8 mouse cellular contexts compared by ENCODE assay signal in the genomic region with DNA sequence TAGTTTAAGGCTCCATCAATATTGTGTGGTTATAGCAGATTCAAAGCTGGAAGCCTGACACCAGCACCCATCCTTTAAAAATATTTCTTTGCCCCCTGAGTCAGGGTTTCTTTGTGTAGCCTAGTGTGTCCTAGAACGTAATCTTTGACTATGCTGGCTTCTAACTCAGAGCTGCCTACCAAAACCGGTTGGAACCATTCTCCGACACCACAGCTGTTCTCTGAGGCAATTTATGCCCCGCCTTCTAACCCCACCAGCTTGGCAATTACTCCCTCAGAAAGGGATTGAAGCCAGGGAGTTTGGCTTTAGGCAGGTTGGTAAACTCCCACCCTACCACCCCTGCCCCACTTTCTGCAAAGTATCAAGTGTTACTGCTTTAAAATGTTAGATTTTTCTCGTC. TPM values are rescaled to one million over a fixed set of nuclear protein-coding genes. Genes with fewer than 3 reads are reported as not detected.
A peak's percentile ranks its signal among the peaks of the same experiment; 100 is the strongest.
DNase-seq lines count a peak whose midpoint lies in the region; ATAC-seq and TF ChIP-seq lines count a peak whose summit lies in the region.

No protein-coding gene starts in this region.

- intact Hi-C loops in left cerebral cortex, adult 2 months (cut with DNase I) = loop anchor here (2.0 kb wide), 1 partner anchor 17 kb away; no protein-coding TSS in a partner anchor
- intact Hi-C loops in left cerebral cortex, postnatal 14 days (cut with DNase I) = loop anchor here (2.0 kb wide), 1 partner anchor 17 kb away; no protein-coding TSS in a partner anchor

- TF ChIP-seq CTCF in left cerebral cortex, adult 2 months (IDR thresholded peaks at IDR 0.05) = no peak
- no peak for TF ChIP-seq CTCF in lung, postnatal 0 days (IDR thresholded peaks at IDR 0.05)

- no peaks in the 10 kb centered on the region for H3K9me3 ChIP-seq in embryonic facial prominence, embryonic 10.5 days
- no peaks in the 10 kb centered on the region for H3K9me3 ChIP-seq in hindbrain, embryonic 14.5 days (ENCODE audit: control insufficient read depth, low read length)
- no peaks in the 10 kb centered on the region for H3K9me3 ChIP-seq in lung, postnatal 0 days (ENCODE audit: low read length)

- no peak for DNase-seq in left cerebral cortex, adult 2 months (ENCODE audit: extremely low spot score in 1 of 2, low spot score in 2 of 2)
- DNase-seq in left cerebral cortex, postnatal 14 days (ENCODE audit: low spot score in 2 of 2) = no peak
- no peak for DNase-seq in embryonic facial prominence, embryonic 10.5 days (ENCODE audit: low spot score)
- DNase-seq in hindbrain, embryonic 14.5 days (ENCODE audit: low spot score) = no peak
- peak; percentile 62 for DNase-seq in lung, postnatal 0 days (ENCODE audit: low spot score)
- DNase-seq in frontal cortex, postnatal 14 days (ENCODE audit: low spot score in 2 of 2) = no peak
- DNase-seq in adrenal gland, adult 18-20 months (ENCODE audit: low spot score in 2 of 2) = no peak
- no peak for DNase-seq in spleen, postnatal 36 days (ENCODE audit: low spot score in 2 of 2)

- peak overlapping the region; percentile 70 for H3K4me3 ChIP-seq in left cerebral cortex, adult 2 months
- H3K4me3 ChIP-seq in embryonic facial prominence, embryonic 10.5 days = peak overlapping the region; percentile 86
- peak overlapping the region; percentile 46; the same call in 1 of the 2 replicates for H3K4me3 ChIP-seq in hindbrain, embryonic 14.5 days (replicated peaks; ENCODE audit: low read length)
- no peak overlapping the region for H3K4me3 ChIP-seq in lung, postnatal 0 days (ENCODE audit: low read depth, low read length)

- peak overlapping the region; percentile 96; the same call in 1 of the 2 replicates for H3K27ac ChIP-seq in left cerebral cortex, adult 2 months
- no peak overlapping the region; the same call in 1 of the 2 replicates for H3K27ac ChIP-seq in embryonic facial prominence, embryonic 10.5 days (replicated peaks)
- no peak overlapping the region for H3K27ac ChIP-seq in hindbrain, embryonic 14.5 days
- H3K27ac ChIP-seq in lung, postnatal 0 days (ENCODE audit: low read length) = no peak overlapping the region; the same call in 1 of the 2 replicates

- peaks cover 67% of the 10 kb centered on the region for H3K36me3 ChIP-seq in embryonic facial prominence, embryonic 10.5 days (replicated peaks)
- H3K36me3 ChIP-seq in hindbrain, embryonic 14.5 days (replicated peaks; ENCODE audit: control insufficient read depth, insufficient read depth) = peaks cover 49% of the 10 kb centered on the region
- H3K36me3 ChIP-seq in lung, postnatal 0 days (ENCODE audit: insufficient read depth, low read length) = peaks cover 9% of the 10 kb centered on the region; the same call in 1 of the 2 replicates

- no peak for ATAC-seq in hindbrain, embryonic 14.5 days (ENCODE audit: low FRiP score)
- ATAC-seq in lung, postnatal 0 days = no peak

- peak overlapping the region; percentile 37 for H3K4me2 ChIP-seq in hindbrain, embryonic 14.5 days (replicated peaks)
- no peak overlapping the region for H3K4me2 ChIP-seq in lung, postnatal 0 days (replicated peaks; ENCODE audit: low read depth, low read length)

- 0 out of 2 replicates have a peak overlapping the region, but pooled peaks have one; percentile 13 for H3K9ac ChIP-seq in hindbrain, embryonic 14.5 days
- H3K9ac ChIP-seq in lung, postnatal 0 days (replicated peaks; ENCODE audit: low read depth) = no peak overlapping the region

- H3K27me3 ChIP-seq in embryonic facial prominence, embryonic 10.5 days (replicated peaks; ENCODE audit: low read depth, poor library complexity, severe bottlenecking) = no peaks in the 10 kb centered on the region
- no peaks in the 10 kb centered on the region for H3K27me3 ChIP-seq in hindbrain, embryonic 14.5 days (ENCODE audit: control insufficient read depth, insufficient read depth, low read length)
- H3K27me3 ChIP-seq in lung, postnatal 0 days (replicated peaks; ENCODE audit: insufficient read depth, low read length) = no peaks in the 10 kb centered on the region

- 59% methylated on average over 5 of the region's 5 CpGs for WGBS in embryonic facial prominence, embryonic 10.5 days
- 59% methylated on average over 5 of the region's 5 CpGs for WGBS in hindbrain, embryonic 14.5 days
- WGBS in lung, postnatal 0 days = 38% methylated on average over 5 of the region's 5 CpGs

- no peak for TF ChIP-seq EP300 in lung, postnatal 0 days (IDR thresholded peaks at IDR 0.05)

- peaks cover 27% of the 10 kb centered on the region for H3K4me1 ChIP-seq in embryonic facial prominence, embryonic 10.5 days
- peaks cover 20% of the 10 kb centered on the region for H3K4me1 ChIP-seq in hindbrain, embryonic 14.5 days (replicated peaks; ENCODE audit: control insufficient read depth, insufficient read depth, low read length)
- H3K4me1 ChIP-seq in lung, postnatal 0 days (ENCODE audit: insufficient read depth, low read depth, low read length) = peaks cover 16% of the 10 kb centered on the region

RNA-seq across cellular contexts. Expression of a gene that starts 0.9 kb away (rescaled TPM):
- total RNA-seq in left cerebral cortex, adult 2 months (2021) = 10 to 100 TPM; 42.1 to 52.1 TPM
- 10 to 100 TPM; 40.2 to 45.5 TPM for total RNA-seq in left cerebral cortex, postnatal 14 days (2021)
- 115 and 117 TPM in 2 replicates for polyA plus RNA-seq in embryonic facial prominence, embryonic 10.5 days (2016; fragmentation: Nextera tagmentation; extraction: Ambion mirVana)
- 48.5 and 52.9 TPM in 2 replicates for polyA plus RNA-seq in hindbrain, embryonic 14.5 days (2014; fragmentation: Nextera tagmentation; extraction: Ambion mirVana)
- polyA plus RNA-seq in lung, postnatal 0 days (2015; fragmentation: Nextera tagmentation; extraction: Ambion mirVana) = 37.6 and 38.9 TPM in 2 replicates
- 10 to 100 TPM; 63.5 to 69.2 TPM for total RNA-seq in adrenal gland, adult 18-20 months (2021)

RNA-seq across cellular contexts. Expression of a gene that starts 18.0 kb away (rescaled TPM):
- total RNA-seq in left cerebral cortex, adult 2 months (2021) = 10 to 100 TPM; 50.9 to 67.0 TPM
- total RNA-seq in left cerebral cortex, postnatal 14 days (2021) = 100 to 1,000 TPM; 103 to 110 TPM
- 38.6 and 44.1 TPM in 2 replicates for polyA plus RNA-seq in embryonic facial prominence, embryonic 10.5 days (2016; fragmentation: Nextera tagmentation; extraction: Ambion mirVana)
- polyA plus RNA-seq in hindbrain, embryonic 14.5 days (2014; fragmentation: Nextera tagmentation; extraction: Ambion mirVana) = 127 and 128 TPM in 2 replicates
- polyA plus RNA-seq in lung, postnatal 0 days (2015; fragmentation: Nextera tagmentation; extraction: Ambion mirVana) = 76.3 and 82.4 TPM in 2 replicates
- total RNA-seq in adrenal gland, adult 18-20 months (2021) = 10 to 100 TPM; 29.6 to 35.8 TPM

RNA-seq across cellular contexts. Expression of a gene that starts 22.9 kb away (rescaled TPM):
- 10 to 100 TPM; 30.1 to 34.8 TPM for total RNA-seq in left cerebral cortex, adult 2 months (2021)
- 10 to 100 TPM; 29.3 to 35.1 TPM for total RNA-seq in left cerebral cortex, postnatal 14 days (2021)
- 27.7 and 28.5 TPM in 2 replicates for polyA plus RNA-seq in embryonic facial prominence, embryonic 10.5 days (2016; fragmentation: Nextera tagmentation; extraction: Ambion mirVana)
- 28.5 and 31.3 TPM in 2 replicates for polyA plus RNA-seq in hindbrain, embryonic 14.5 days (2014; fragmentation: Nextera tagmentation; extraction: Ambion mirVana)
- polyA plus RNA-seq in lung, postnatal 0 days (2015; fragmentation: Nextera tagmentation; extraction: Ambion mirVana) = 26.6 and 27.8 TPM in 2 replicates
- total RNA-seq in adrenal gland, adult 18-20 months (2021) = 10 to 100 TPM; 27.0 to 28.6 TPM

RNA-seq across cellular contexts. Expression of a gene that starts 27.7 kb away (rescaled TPM):
- 1 to 10 TPM; 5.7 to 6.2 TPM for total RNA-seq in left cerebral cortex, adult 2 months (2021)
- 1 to 10 TPM; 2.7 to 3.9 TPM for total RNA-seq in left cerebral cortex, postnatal 14 days (2021)
- 1.0 and 1.4 TPM in 2 replicates for polyA plus RNA-seq in embryonic facial prominence, embryonic 10.5 days (2016; fragmentation: Nextera tagmentation; extraction: Ambion mirVana)
- polyA plus RNA-seq in hindbrain, embryonic 14.5 days (2014; fragmentation: Nextera tagmentation; extraction: Ambion mirVana) = 2.7 and 5.4 TPM in 2 replicates
- 16.1 and 20.1 TPM in 2 replicates for polyA plus RNA-seq in lung, postnatal 0 days (2015; fragmentation: Nextera tagmentation; extraction: Ambion mirVana)
- 1 to 10 TPM; 1.5 to 1.7 TPM for total RNA-seq in adrenal gland, adult 18-20 months (2021)

RNA-seq across cellular contexts. Expression of a gene that starts 30.8 kb away (rescaled TPM):
- 10 to 100 TPM; 84.2 to 94.0 TPM for total RNA-seq in left cerebral cortex, adult 2 months (2021)
- 10 to 100 TPM; 89.2 to 94.5 TPM for total RNA-seq in left cerebral cortex, postnatal 14 days (2021)
- 14.0 and 15.1 TPM in 2 replicates for polyA plus RNA-seq in embryonic facial prominence, embryonic 10.5 days (2016; fragmentation: Nextera tagmentation; extraction: Ambion mirVana)
- 16.3 and 21.3 TPM in 2 replicates for polyA plus RNA-seq in hindbrain, embryonic 14.5 days (2014; fragmentation: Nextera tagmentation; extraction: Ambion mirVana)
- 5.9 and 6.6 TPM in 2 replicates for polyA plus RNA-seq in lung, postnatal 0 days (2015; fragmentation: Nextera tagmentation; extraction: Ambion mirVana)
- 10 to 100 TPM; 92.4 to 96.3 TPM for total RNA-seq in adrenal gland, adult 18-20 months (2021)
